Mouse (Mus musculus): ENCODE data around the gene Appl1. TPM values are rescaled to one million over a fixed set of nuclear protein-coding genes. Genes with fewer than 3 reads are reported as not detected.

The Appl1 gene
- polyA plus RNA-seq, 1 experiment from 2014 or later = 30.4 TPM

GRCm38 (mm10) chr14:26994211-26994741 is 23.2 kb upstream of the Appl1 start, which contains the start of gene Hesx1:
TSS of gene Hesx1 (plus strand) at chr14:26994416.
- 8% methylated on average over 16 of the region's 16 CpGs for WGBS
- peak within 1 kb of the TSS; percentile 66 for H3K4me2 ChIP-seq (ENCODE audit: low read depth, low read length)
- peak within 1 kb of the TSS; percentile 55 for H3K4me3 ChIP-seq (ENCODE audit: low read length)
- peak within 1 kb of the TSS; percentile 63 for H3K9ac ChIP-seq (ENCODE audit: low read length)
- H3K27ac ChIP-seq (ENCODE audit: low read length) = peak within 1 kb of the TSS; percentile 57
- ATAC-seq (replicated peaks; ENCODE audit: extremely low read depth, insufficient read depth, low FRiP score) = peak; percentile 76
- H3K9me3 ChIP-seq (replicated peaks; ENCODE audit: control insufficient read depth, low read length) = no peaks in the 10 kb centered on the region
- H3K4me1 ChIP-seq (ENCODE audit: control insufficient read depth, insufficient read depth, low read length) = peaks cover 5% of the 10 kb centered on the region
- no peaks in the 10 kb centered on the region for H3K36me3 ChIP-seq (ENCODE audit: control insufficient read depth, insufficient read depth)
- no peaks in the 10 kb centered on the region for H3K27me3 ChIP-seq (ENCODE audit: control insufficient read depth, insufficient read depth, low read length)

- 41% methylated on average over 3 of the region's 3 CpGs for WGBS
- no peak overlapping the region; the same call in 1 of the 2 replicates for H3K27ac ChIP-seq (ENCODE audit: low read length)
- H3K4me3 ChIP-seq (ENCODE audit: low read length) = no peak overlapping the region
- no peaks in the 10 kb centered on the region for H3K9me3 ChIP-seq (replicated peaks; ENCODE audit: control insufficient read depth, low read length)
- H3K27me3 ChIP-seq (ENCODE audit: control insufficient read depth, insufficient read depth, low read length) = no peaks in the 10 kb centered on the region
- no peak overlapping the region for H3K4me2 ChIP-seq (ENCODE audit: low read depth, low read length)
- ATAC-seq (replicated peaks; ENCODE audit: extremely low read depth, insufficient read depth, low FRiP score) = no peak
- H3K4me1 ChIP-seq (ENCODE audit: control insufficient read depth, insufficient read depth, low read length) = peaks cover 5% of the 10 kb centered on the region
- no peak overlapping the region for H3K9ac ChIP-seq (ENCODE audit: low read length)
- no peaks in the 10 kb centered on the region for H3K36me3 ChIP-seq (ENCODE audit: control insufficient read depth, insufficient read depth)
These were observed 22.4 kb upstream of the Appl1 start for GRCm38 (mm10) chr14:26993427-26993826.

- no peak for ATAC-seq (replicated peaks; ENCODE audit: extremely low read depth, insufficient read depth, low FRiP score)
- no peaks in the 10 kb centered on the region for H3K36me3 ChIP-seq (ENCODE audit: control insufficient read depth, insufficient read depth)
- H3K4me1 ChIP-seq (ENCODE audit: control insufficient read depth, insufficient read depth, low read length) = peaks cover 5% of the 10 kb centered on the region
- no peak overlapping the region for H3K4me3 ChIP-seq (ENCODE audit: low read length)
- no peaks in the 10 kb centered on the region for H3K9me3 ChIP-seq (replicated peaks; ENCODE audit: control insufficient read depth, low read length)
- 79% methylated on average over 18 of the region's 18 CpGs for WGBS
- no peak overlapping the region for H3K9ac ChIP-seq (ENCODE audit: low read length)
- no peak overlapping the region for H3K27ac ChIP-seq (ENCODE audit: low read length)
- no peaks in the 10 kb centered on the region for H3K27me3 ChIP-seq (ENCODE audit: control insufficient read depth, insufficient read depth, low read length)
- H3K4me2 ChIP-seq (ENCODE audit: low read depth, low read length) = no peak overlapping the region
These were observed 20.6 kb upstream of the Appl1 start for GRCm38 (mm10) chr14:26991622-26992021.

GRCm38 (mm10) chr14:26988694-26989093 is 17.7 kb upstream of the Appl1 start:
- Histone ChIP-seq H3K9me3 (replicated peaks; ENCODE audit: control insufficient read depth, low read length) (no peaks in the 10 kb centered on the region), H3K9ac (ENCODE audit: low read length) (no peak overlapping the region), H3K4me1 (ENCODE audit: control insufficient read depth, insufficient read depth, low read length) (peaks cover 3% of the 10 kb centered on the region), H3K4me3 (ENCODE audit: low read length) (no peak overlapping the region), H3K36me3 (ENCODE audit: control insufficient read depth, insufficient read depth) (no peaks in the 10 kb centered on the region), H3K27ac (ENCODE audit: low read length) (no peak overlapping the region), H3K4me2 (ENCODE audit: low read depth, low read length) (no peak overlapping the region), H3K27me3 (ENCODE audit: control insufficient read depth, insufficient read depth, low read length) (no peaks in the 10 kb centered on the region)
- ATAC-seq (replicated peaks; ENCODE audit: extremely low read depth, insufficient read depth, low FRiP score) = no peak
- 70% methylated on average over 2 of the region's 2 CpGs for WGBS

GRCm38 (mm10) chr14:26982150-26982530 is 11.1 kb upstream of the Appl1 start:
- no peaks in the 10 kb centered on the region for H3K36me3 ChIP-seq (ENCODE audit: control insufficient read depth, insufficient read depth)
- H3K27me3 ChIP-seq (ENCODE audit: control insufficient read depth, insufficient read depth, low read length) = no peaks in the 10 kb centered on the region
- H3K9ac ChIP-seq (ENCODE audit: low read length) = no peak overlapping the region
- WGBS = 62% methylated on average over 5 of the region's 5 CpGs
- H3K27ac ChIP-seq (ENCODE audit: low read length) = no peak overlapping the region
- H3K9me3 ChIP-seq (replicated peaks; ENCODE audit: control insufficient read depth, low read length) = peaks cover 6% of the 10 kb centered on the region
- no peak for ATAC-seq (replicated peaks; ENCODE audit: extremely low read depth, insufficient read depth, low FRiP score)
- H3K4me2 ChIP-seq (ENCODE audit: low read depth, low read length) = no peak overlapping the region
- H3K4me1 ChIP-seq (ENCODE audit: control insufficient read depth, insufficient read depth, low read length) = 0 out of 2 replicates have a peak, but pooled peaks cover 2% of the 10 kb centered on the region
- no peak overlapping the region for H3K4me3 ChIP-seq (ENCODE audit: low read length)

- Histone ChIP-seq H3K4me1 (ENCODE audit: control insufficient read depth, insufficient read depth, low read length) (0 out of 2 replicates have a peak, but pooled peaks cover 2% of the 10 kb centered on the region), H3K9me3 (replicated peaks; ENCODE audit: control insufficient read depth, low read length) (peaks cover 6% of the 10 kb centered on the region), H3K27me3 (ENCODE audit: control insufficient read depth, insufficient read depth, low read length) (no peaks in the 10 kb centered on the region), H3K27ac (ENCODE audit: low read length) (no peak overlapping the region), H3K9ac (ENCODE audit: low read length) (no peak overlapping the region), H3K4me2 (ENCODE audit: low read depth, low read length) (no peak overlapping the region), H3K4me3 (ENCODE audit: low read length) (no peak overlapping the region), H3K36me3 (ENCODE audit: control insufficient read depth, insufficient read depth) (no peaks in the 10 kb centered on the region)
- ATAC-seq (replicated peaks; ENCODE audit: extremely low read depth, insufficient read depth, low FRiP score) = no peak
- 59% methylated on average over 5 of the region's 5 CpGs for WGBS
These were observed 10.6 kb upstream of the Appl1 start for GRCm38 (mm10) chr14:26981494-26982149.

GRCm38 (mm10) chr14:26981021-26981420 is 10.0 kb upstream of the Appl1 start:
- no peak overlapping the region for H3K4me3 ChIP-seq (ENCODE audit: low read length)
- no peak for ATAC-seq (replicated peaks; ENCODE audit: extremely low read depth, insufficient read depth, low FRiP score)
- no peak overlapping the region for H3K9ac ChIP-seq (ENCODE audit: low read length)
- H3K27me3 ChIP-seq (ENCODE audit: control insufficient read depth, insufficient read depth, low read length) = no peaks in the 10 kb centered on the region
- WGBS = 94% methylated on average over 8 of the region's 8 CpGs
- 0 out of 2 replicates have a peak, but pooled peaks cover 2% of the 10 kb centered on the region for H3K4me1 ChIP-seq (ENCODE audit: control insufficient read depth, insufficient read depth, low read length)
- H3K27ac ChIP-seq (ENCODE audit: low read length) = no peak overlapping the region
- no peaks in the 10 kb centered on the region for H3K36me3 ChIP-seq (ENCODE audit: control insufficient read depth, insufficient read depth)
- H3K4me2 ChIP-seq (ENCODE audit: low read depth, low read length) = no peak overlapping the region
- peaks cover 6% of the 10 kb centered on the region for H3K9me3 ChIP-seq (replicated peaks; ENCODE audit: control insufficient read depth, low read length)

GRCm38 (mm10) chr14:26979808-26980207 is 8.8 kb upstream of the Appl1 start:
- WGBS = 93% methylated on average over 3 of the region's 3 CpGs
- ATAC-seq (replicated peaks; ENCODE audit: extremely low read depth, insufficient read depth, low FRiP score) = no peak

GRCm38 (mm10) chr14:26977500-26977899 is 6.5 kb upstream of the Appl1 start:
- Histone ChIP-seq H3K4me1 (ENCODE audit: control insufficient read depth, insufficient read depth, low read length) (0 out of 2 replicates have a peak, but pooled peaks cover 2% of the 10 kb centered on the region), H3K27me3 (ENCODE audit: control insufficient read depth, insufficient read depth, low read length) (no peaks in the 10 kb centered on the region), H3K36me3 (ENCODE audit: control insufficient read depth, insufficient read depth) (no peaks in the 10 kb centered on the region), H3K4me3 (ENCODE audit: low read length) (no peak overlapping the region), H3K9ac (ENCODE audit: low read length) (no peak overlapping the region), H3K9me3 (replicated peaks; ENCODE audit: control insufficient read depth, low read length) (peaks cover 6% of the 10 kb centered on the region), H3K4me2 (ENCODE audit: low read depth, low read length) (no peak overlapping the region), H3K27ac (ENCODE audit: low read length) (no peak overlapping the region)
- ATAC-seq (replicated peaks; ENCODE audit: extremely low read depth, insufficient read depth, low FRiP score) = no peak
- WGBS = 56% methylated on average over 2 of the region's 2 CpGs

More at GRCm38 (mm10) chr14:26979808-26980207, 8.8 kb upstream of the Appl1 start:
- H3K4me2 ChIP-seq (ENCODE audit: low read depth, low read length) = no peak overlapping the region
- no peak overlapping the region for H3K27ac ChIP-seq (ENCODE audit: low read length)
- H3K4me3 ChIP-seq (ENCODE audit: low read length) = no peak overlapping the region
- no peaks in the 10 kb centered on the region for H3K36me3 ChIP-seq (ENCODE audit: control insufficient read depth, insufficient read depth)
- peaks cover 6% of the 10 kb centered on the region for H3K9me3 ChIP-seq (replicated peaks; ENCODE audit: control insufficient read depth, low read length)
- H3K4me1 ChIP-seq (ENCODE audit: control insufficient read depth, insufficient read depth, low read length) = 0 out of 2 replicates have a peak, but pooled peaks cover 2% of the 10 kb centered on the region
- H3K9ac ChIP-seq (ENCODE audit: low read length) = no peak overlapping the region
- H3K27me3 ChIP-seq (ENCODE audit: control insufficient read depth, insufficient read depth, low read length) = no peaks in the 10 kb centered on the region

Data from heart, embryonic 16.5 days (tissue).